Mouse (Mus musculus): ENCODE measurements around the gene Lig1. TPM values are rescaled to one million over a fixed set of nuclear protein-coding genes. Genes with fewer than 3 reads are reported as not detected.
A peak's percentile ranks its signal among the peaks of the same experiment; 100 is the strongest.

Lig1 gene
- polyA plus RNA-seq (2015; fragmentation: Nextera tagmentation; extraction: Ambion mirVana), result 30.0 and 34.4 TPM in 2 replicates

- H3K36me3 ChIP-seq (ENCODE audit: control insufficient read depth, insufficient read depth), result 0 out of 2 replicates have a peak, but pooled peaks cover 10% of the 10 kb centered on the region
- H3K27me3 ChIP-seq (replicated peaks; ENCODE audit: control insufficient read depth, insufficient read depth, low read length), result no peaks in the 10 kb centered on the region
- H3K9me3 ChIP-seq (ENCODE audit: control insufficient read depth), result no peaks in the 10 kb centered on the region
- 0 out of 2 replicates have a peak within 1 kb of the TSS, but pooled peaks have one; percentile 68 for H3K27ac ChIP-seq (ENCODE audit: low read depth, low read length)
- H3K4me1 ChIP-seq (replicated peaks; ENCODE audit: control insufficient read depth, insufficient read depth, low read length), result peaks cover 4% of the 10 kb centered on the region; the same call in 1 of the 2 replicates
- H3K4me3 ChIP-seq (ENCODE audit: low read depth, low read length), result peak within 1 kb of the TSS; percentile 76
- TF ChIP-seq CTCF (IDR thresholded peaks at IDR 0.05; ENCODE audit: low read depth), result no peak
- no peak for ATAC-seq
- H3K4me2 ChIP-seq (replicated peaks; ENCODE audit: low read depth), result peak within 1 kb of the TSS; percentile 86
- H3K9ac ChIP-seq (ENCODE audit: low read depth, low read length), result peak within 1 kb of the TSS; percentile 62
- WGBS, result 97% methylated on average over 16 of the region's 16 CpGs
Measured at GRCm38 (mm10) chr7:13277081-13277480, at the start of gene Lig1. Lig1 (plus strand) TSS chr7:13277283.

DNA sequence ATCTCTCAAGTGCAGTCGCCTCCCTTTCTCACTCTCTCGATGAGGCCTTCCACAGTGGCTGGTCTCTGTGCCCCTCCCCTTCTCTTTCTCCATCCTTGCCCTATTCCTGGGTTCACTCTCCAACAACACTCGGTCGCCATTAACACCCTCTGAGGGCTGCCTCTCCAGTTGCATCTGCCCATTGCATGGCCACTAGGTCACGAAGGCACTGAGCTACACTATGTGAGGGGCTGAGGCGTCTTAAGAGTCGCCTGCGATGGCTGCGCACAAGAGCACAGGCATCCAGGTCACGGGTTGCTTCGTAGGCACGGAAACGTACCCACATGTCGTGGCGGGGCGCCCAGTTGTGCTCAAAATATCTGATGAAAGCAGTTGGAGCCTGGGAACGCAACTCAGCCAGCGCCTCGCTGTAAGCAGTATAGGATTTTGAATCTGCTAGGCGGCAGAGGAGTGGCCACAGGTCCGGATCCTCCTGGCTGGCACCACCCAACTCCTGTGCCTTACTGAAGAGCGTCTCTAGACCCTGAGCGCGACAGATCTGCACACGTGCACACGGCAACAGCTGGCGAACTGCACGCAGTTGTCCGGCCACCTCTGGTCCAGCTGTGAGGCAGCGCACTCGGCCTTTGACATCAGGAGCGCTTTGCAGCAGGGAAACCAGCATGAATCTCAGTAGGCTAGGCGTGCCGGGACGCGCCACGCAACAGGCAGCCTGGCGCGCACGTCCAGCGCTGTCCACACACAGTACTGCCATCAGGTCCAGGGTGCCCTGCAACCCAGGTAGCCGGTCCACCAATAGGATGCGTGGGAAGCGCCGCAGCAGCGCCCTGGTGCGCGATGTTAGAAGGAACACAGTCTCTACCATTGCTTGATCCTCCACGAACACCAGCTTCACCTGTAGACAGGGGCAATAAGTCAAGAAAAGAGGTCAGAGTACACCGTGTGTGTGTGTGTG lies 16.1 kb upstream of the Lig1 start:
- Histone ChIP-seq H3K27me3 (replicated peaks; ENCODE audit: control insufficient read depth, insufficient read depth, low read length) (no peaks in the 10 kb centered on the region), H3K27ac (ENCODE audit: low read depth, low read length) (no peak overlapping the region), H3K4me1 (replicated peaks; ENCODE audit: control insufficient read depth, insufficient read depth, low read length) (no peaks in the 10 kb centered on the region), H3K9ac (ENCODE audit: low read depth, low read length) (no peak overlapping the region), H3K4me2 (replicated peaks; ENCODE audit: low read depth) (no peak overlapping the region), H3K9me3 (ENCODE audit: control insufficient read depth) (no peaks in the 10 kb centered on the region), H3K36me3 (ENCODE audit: control insufficient read depth, insufficient read depth) (no peaks in the 10 kb centered on the region), H3K4me3 (ENCODE audit: low read depth, low read length) (no peak overlapping the region)
- 39% methylated on average over 50 of the region's 50 CpGs for WGBS
- TF ChIP-seq CTCF (IDR thresholded peaks at IDR 0.05; ENCODE audit: low read depth), result no peak
- no peak for ATAC-seq

DNA sequence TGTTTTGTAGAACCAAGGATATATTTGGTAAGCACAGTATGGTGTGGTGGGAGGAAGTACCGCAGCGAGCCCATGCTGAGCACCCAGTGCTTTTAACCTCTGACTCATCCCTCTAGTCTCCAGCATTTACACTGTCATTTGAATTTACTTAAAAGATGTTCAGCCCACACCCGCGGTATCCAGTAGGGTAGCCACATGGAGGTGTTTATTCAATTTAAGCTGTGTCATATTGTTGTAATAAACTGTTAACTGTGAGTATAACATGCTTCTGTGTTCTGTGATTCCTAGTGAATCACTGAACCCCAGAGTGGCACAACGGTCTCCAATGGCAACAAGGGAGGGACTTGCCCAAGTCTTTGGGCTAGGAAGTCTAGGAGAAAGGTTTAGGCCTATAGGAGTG lies 13.2 kb upstream of the Lig1 start:
- no peak for TF ChIP-seq CTCF (IDR thresholded peaks at IDR 0.05; ENCODE audit: low read depth)
- no peak for ATAC-seq
- no peak overlapping the region for H3K4me2 ChIP-seq (replicated peaks; ENCODE audit: low read depth)
- no peaks in the 10 kb centered on the region for H3K4me1 ChIP-seq (replicated peaks; ENCODE audit: control insufficient read depth, insufficient read depth, low read length)
- no peaks in the 10 kb centered on the region for H3K36me3 ChIP-seq (ENCODE audit: control insufficient read depth, insufficient read depth)
- H3K9ac ChIP-seq (ENCODE audit: low read depth, low read length), result no peak overlapping the region
- no peak overlapping the region for H3K27ac ChIP-seq (ENCODE audit: low read depth, low read length)
- H3K4me3 ChIP-seq (ENCODE audit: low read depth, low read length), result no peak overlapping the region
- no peaks in the 10 kb centered on the region for H3K9me3 ChIP-seq (ENCODE audit: control insufficient read depth)
- no peaks in the 10 kb centered on the region for H3K27me3 ChIP-seq (replicated peaks; ENCODE audit: control insufficient read depth, insufficient read depth, low read length)
- 84% methylated on average over 5 of the region's 5 CpGs for WGBS

GRCm38 (mm10) chr7:13264396-13264795 lies 12.7 kb upstream of the Lig1 start:
- Histone ChIP-seq H3K9me3 (ENCODE audit: control insufficient read depth) (no peaks in the 10 kb centered on the region), H3K9ac (ENCODE audit: low read depth, low read length) (no peak overlapping the region), H3K4me2 (replicated peaks; ENCODE audit: low read depth) (no peak overlapping the region), H3K4me1 (replicated peaks; ENCODE audit: control insufficient read depth, insufficient read depth, low read length) (no peaks in the 10 kb centered on the region), H3K27me3 (replicated peaks; ENCODE audit: control insufficient read depth, insufficient read depth, low read length) (no peaks in the 10 kb centered on the region), H3K4me3 (ENCODE audit: low read depth, low read length) (no peak overlapping the region), H3K36me3 (ENCODE audit: control insufficient read depth, insufficient read depth) (no peaks in the 10 kb centered on the region), H3K27ac (ENCODE audit: low read depth, low read length) (no peak overlapping the region)
- no peak for TF ChIP-seq CTCF (IDR thresholded peaks at IDR 0.05; ENCODE audit: low read depth)
- 62% methylated on average over 2 of the region's 2 CpGs for WGBS
- ATAC-seq, result no peak

DNA sequence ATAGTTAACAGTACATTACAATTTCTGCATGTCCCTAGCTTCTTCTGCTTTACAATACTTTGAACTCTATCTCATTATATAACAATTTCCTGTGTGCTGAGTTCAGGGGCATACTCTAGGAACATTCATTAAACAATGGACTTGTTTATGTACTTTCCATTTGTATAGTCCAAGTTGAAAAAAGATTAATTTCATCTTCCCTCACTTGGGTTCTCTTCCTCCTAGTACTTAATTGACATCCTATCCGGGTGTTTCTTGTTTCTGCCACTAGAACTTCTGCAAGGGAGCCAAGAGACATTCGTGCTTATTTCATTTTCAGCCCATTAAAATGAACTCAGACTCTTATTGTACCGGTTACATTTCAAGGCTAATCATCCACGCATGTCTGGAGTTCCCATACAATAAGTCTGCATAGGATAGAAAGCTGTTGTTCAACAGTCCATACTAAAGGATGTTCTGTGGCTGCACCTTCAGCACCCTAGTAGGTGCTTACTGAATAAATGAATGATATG lies 8.3 kb upstream of the Lig1 start:
- no peak for TF ChIP-seq CTCF (IDR thresholded peaks at IDR 0.05; ENCODE audit: low read depth)
- H3K9me3 ChIP-seq (ENCODE audit: control insufficient read depth), result no peaks in the 10 kb centered on the region
- ATAC-seq, result no peak
- H3K36me3 ChIP-seq (ENCODE audit: control insufficient read depth, insufficient read depth), result no peaks in the 10 kb centered on the region
- 88% methylated on average over 4 of the region's 4 CpGs for WGBS
- H3K4me2 ChIP-seq (replicated peaks; ENCODE audit: low read depth), result no peak overlapping the region
- no peak overlapping the region for H3K4me3 ChIP-seq (ENCODE audit: low read depth, low read length)
- no peaks in the 10 kb centered on the region for H3K4me1 ChIP-seq (replicated peaks; ENCODE audit: control insufficient read depth, insufficient read depth, low read length)
- H3K27ac ChIP-seq (ENCODE audit: low read depth, low read length), result no peak overlapping the region
- H3K27me3 ChIP-seq (replicated peaks; ENCODE audit: control insufficient read depth, insufficient read depth, low read length), result no peaks in the 10 kb centered on the region
- H3K9ac ChIP-seq (ENCODE audit: low read depth, low read length), result no peak overlapping the region

GRCm38 (mm10) chr7:13269394-13269793 lies 7.7 kb upstream of the Lig1 start:
- Histone ChIP-seq H3K4me3 (ENCODE audit: low read depth, low read length) (no peak overlapping the region), H3K9ac (ENCODE audit: low read depth, low read length) (no peak overlapping the region), H3K4me1 (replicated peaks; ENCODE audit: control insufficient read depth, insufficient read depth, low read length) (no peaks in the 10 kb centered on the region), H3K27me3 (replicated peaks; ENCODE audit: control insufficient read depth, insufficient read depth, low read length) (no peaks in the 10 kb centered on the region), H3K36me3 (ENCODE audit: control insufficient read depth, insufficient read depth) (no peaks in the 10 kb centered on the region), H3K27ac (ENCODE audit: low read depth, low read length) (no peak overlapping the region), H3K4me2 (replicated peaks; ENCODE audit: low read depth) (no peak overlapping the region), H3K9me3 (ENCODE audit: control insufficient read depth) (no peaks in the 10 kb centered on the region)
- no peak for TF ChIP-seq CTCF (IDR thresholded peaks at IDR 0.05; ENCODE audit: low read depth)
- WGBS, result 77% methylated on average over 11 of the region's 11 CpGs
- no peak for ATAC-seq
